Mouse (Mus musculus): ENCODE results near the gene Eda. TPM values are rescaled to one million over a fixed set of nuclear protein-coding genes. Genes with fewer than 3 reads are reported as not detected.

The Eda gene
- total and polyA plus RNA-seq, 3 experiments, result 0.13 to 0.40 (median 0.30) TPM

- in situ Hi-C loops (cut with MboI; ENCODE audit: low pct_ligation_motif_present, low pct_unique_long_range_greater_than_20kb, low sequenced_read_pairs) (no loop called here), dilution Hi-C loops (cut with MboI; ENCODE audit: extremely low pct_ligation_motif_present, extremely low pct_unique_long_range_greater_than_20kb, low sequenced_read_pairs) (no loop called here)
- Histone ChIP-seq H3K4me2 (ENCODE audit: insufficient read depth, low read depth, poor library complexity, severe bottlenecking) (no peak overlapping the region), H3K9ac (ENCODE audit: insufficient read depth, low read depth) (no peak overlapping the region), H3K27me3 (replicated peaks) (no peaks in the 10 kb centered on the region), H3K36me3 (replicated peaks in 1 of 2; ENCODE audit: control insufficient read depth in 1 of 2, insufficient read depth in 1 of 2, low read length in 1 of 2) (no peaks in the 10 kb centered on the region), H3K27ac (ENCODE audit: insufficient read depth, low read depth) (no peak overlapping the region), H3K79me2 (replicated peaks; ENCODE audit: control insufficient read depth, extremely low read depth, insufficient read depth, poor library complexity, severe bottlenecking) (no peaks in the 10 kb centered on the region), H3K4me1 (ENCODE audit: control insufficient read depth in 1 of 2, insufficient read depth in 2 of 2) (peaks cover 2 to 3% of the 10 kb centered on the region in 2 experiments; a peak in 1 of 4 replicates), H3K9me3 (replicated peaks; ENCODE audit: low read length) (no peaks in the 10 kb centered on the region), H3K4me3 (replicated peaks in 1 of 3; ENCODE audit: low read depth in 2 of 3, low read length in 2 of 3, poor library complexity in 1 of 3) (no peak overlapping the region)
- TF ChIP-seq NELFE (IDR thresholded peaks at IDR 0.05; ENCODE audit: low read depth, low read length) (no peak), ZKSCAN1 (IDR thresholded peaks at IDR 0.05; ENCODE audit: borderline replicate concordance, low read depth, low read length) (no peak), MXI1 (IDR thresholded peaks at IDR 0.05; ENCODE audit: low read depth, low read length) (no peak), JUN (IDR thresholded peaks at IDR 0.05; ENCODE audit: insufficient read depth, low read depth, low read length) (no peak), ZC3H11A (IDR thresholded peaks at IDR 0.05; ENCODE audit: low read depth, low read length) (no peak), TBP (conservative IDR thresholded peaks at IDR 0.05; ENCODE audit: low read depth, low read length) (no peak), CHD1 (IDR thresholded peaks at IDR 0.05; ENCODE audit: low read depth, low read length) (no peak), SMC3 (IDR thresholded peaks at IDR 0.05; ENCODE audit: low read depth, low read length) (no peak)
- no peak for DNase-seq (ENCODE audit: extremely low read depth)
Measured at GRCm38 (mm10) chrX:99974381-99974780, 1.0 kb upstream of the Eda start.

GRCm38 (mm10) chrX:99974803-99975202 lies 603 bp upstream of the Eda start:
- no peak for DNase-seq (ENCODE audit: extremely low read depth)
- TF ChIP-seq JUND (conservative IDR thresholded peaks at IDR 0.05; ENCODE audit: low read depth, low read length), result no peak
- no peak for TF ChIP-seq RCOR1 (conservative IDR thresholded peaks at IDR 0.05; ENCODE audit: low read depth, low read length)
- no peak for TF ChIP-seq MXI1 (IDR thresholded peaks at IDR 0.05; ENCODE audit: low read depth, low read length)
- TF ChIP-seq BHLHE40 (IDR thresholded peaks at IDR 0.05; ENCODE audit: low read depth, low read length), result no peak
- peak overlapping the region; percentile 21; the same call in 1 of the 2 replicates for H3K4me2 ChIP-seq (ENCODE audit: insufficient read depth, low read depth, poor library complexity, severe bottlenecking)
- H3K27ac ChIP-seq (ENCODE audit: insufficient read depth, low read depth), result no peak overlapping the region
- H3K27me3 ChIP-seq (replicated peaks), result no peaks in the 10 kb centered on the region
- no peaks in the 10 kb centered on the region for H3K36me3 ChIP-seq (replicated peaks in 1 of 2; ENCODE audit: control insufficient read depth in 1 of 2, insufficient read depth in 1 of 2, low read length in 1 of 2)
- no peak overlapping the region for H3K4me3 ChIP-seq (replicated peaks in 1 of 3; ENCODE audit: low read depth in 2 of 3, low read length in 2 of 3, poor library complexity in 1 of 3)
- in situ Hi-C loops (cut with MboI; ENCODE audit: low pct_ligation_motif_present, low pct_unique_long_range_greater_than_20kb, low sequenced_read_pairs), result no loop called here
- H3K4me1 ChIP-seq (ENCODE audit: control insufficient read depth in 1 of 2, insufficient read depth in 2 of 2), result peaks cover 2 to 3% of the 10 kb centered on the region in 2 experiments; a peak in 1 of 4 replicates
- no peaks in the 10 kb centered on the region for H3K79me2 ChIP-seq (replicated peaks; ENCODE audit: control insufficient read depth, extremely low read depth, insufficient read depth, poor library complexity, severe bottlenecking)
- H3K9ac ChIP-seq (ENCODE audit: insufficient read depth, low read depth), result no peak overlapping the region
- dilution Hi-C loops (cut with MboI; ENCODE audit: extremely low pct_ligation_motif_present, extremely low pct_unique_long_range_greater_than_20kb, low sequenced_read_pairs), result no loop called here
- H3K9me3 ChIP-seq (replicated peaks; ENCODE audit: low read length), result no peaks in the 10 kb centered on the region

Measured in CH12.LX (cell line).